Mouse (Mus musculus) neural tube, embryonic 11.5 days (tissue): ENCODE measurements around the gene Dlx6. TPM values are rescaled to one million over a fixed set of nuclear protein-coding genes. Genes with fewer than 3 reads are reported as not detected.
A peak's percentile ranks its signal among the peaks of the same experiment; 100 is the strongest.

Source experiments
- ATAC-seq: fragments of 200-750 bp; cut with Nextera tagmentation; 2 replicates; pipeline ENCODE4 v1.8.0; 2017; ENCODE audit warnings: moderate number of reproducible peaks, mild to moderate bottlenecking, moderate TSS enrichment, moderate library complexity; ENCODE audit not compliant: insufficient read depth, low FRiP score, low TSS enrichment
- DNase-seq: peaks from one replicate; pipeline ENCODE4 v3.0.0-alpha.2; 2015; ENCODE audit warnings: low spot score
- H3K27ac ChIP-seq: fragments of 300-500 bp; sonication (generic); 2 replicates; pipeline ENCODE4 v1.5.1; 2014; ENCODE audit warnings: low read depth, mild to moderate bottlenecking, low read length
- H3K27me3 ChIP-seq: fragments of 300-500 bp; sonication (generic); 2 replicates; pipeline ENCODE4 v1.6.1; 2014; ENCODE audit warnings: mild to moderate bottlenecking, low read length, mixed read lengths; ENCODE audit not compliant: control insufficient read depth, insufficient read depth
- H3K36me3 ChIP-seq: fragments of 300-500 bp; sonication (generic); 2 replicates; pipeline ENCODE4 v1.6.1; 2014; ENCODE audit warnings: mild to moderate bottlenecking, low read length, moderate library complexity, mixed read lengths; ENCODE audit not compliant: control insufficient read depth, insufficient read depth
- H3K4me1 ChIP-seq: fragments of 300-500 bp; sonication (generic); 2 replicates; pipeline ENCODE4 v1.6.1; 2014; ENCODE audit warnings: low read length, mixed read lengths; ENCODE audit not compliant: control insufficient read depth, insufficient read depth
- H3K4me2 ChIP-seq: fragments of 300-500 bp; sonication (generic); 2 replicates; pipeline ENCODE4 v1.6.1; 2014; ENCODE audit warnings: low read depth, mild to moderate bottlenecking, moderate library complexity
- H3K4me3 ChIP-seq: fragments of 300-500 bp; sonication (generic); 2 replicates; pipeline ENCODE4 v1.5.1; 2014; ENCODE audit warnings: low read depth, low read length
- H3K9ac ChIP-seq: fragments of 300-500 bp; sonication (generic); 2 replicates; pipeline ENCODE4 v1.6.1; 2014; ENCODE audit warnings: mild to moderate bottlenecking, low read length
- H3K9me3 ChIP-seq: fragments of 300-500 bp; sonication (generic); 2 replicates; pipeline ENCODE4 v1.6.1; 2016; ENCODE audit warnings: low read length; ENCODE audit not compliant: control insufficient read depth
- WGBS: fragments of 180-500 bp; shearing (Covaris S2); extraction: QIAGEN DNeasy Blood & Tissue Kit; methylation state at CpG from one replicate; pipeline ENCODE4 v1.1.7; 2014; 5-methylcytosine and 5-hydroxymethylcytosine counted together
- polyA plus RNA-seq: library from polyadenylated mRNA; unstranded; fragments of >200 nt; fragmentation: Nextera tagmentation; extraction: Ambion mirVana; gene quantifications from 2 replicates; pipeline ENCODE4 v1.2.1, GENCODE M21; 2014

The Dlx6 gene
- polyA plus RNA-seq, result not detected in 2 replicates

- Histone ChIP-seq H3K9me3 (no peaks in the 10 kb centered on the region), H3K27me3 (peaks cover 91% of the 10 kb centered on the region), H3K9ac (no peak within 1 kb of the TSS; the same call in 1 of the 2 replicates), H3K4me3 (peak within 1 kb of the TSS; percentile 37), H3K36me3 (no peaks in the 10 kb centered on the region), H3K4me1 (peaks cover 19% of the 10 kb centered on the region), H3K4me2 (peak within 1 kb of the TSS; percentile 70), H3K27ac (no peak within 1 kb of the TSS)
- ATAC-seq (peak; percentile 68), DNase-seq (peak; percentile 75)
- 0% methylated on average over 47 of the region's 52 CpGs for WGBS
Observed at GRCm38 (mm10) chr6:6863160-6863870, at the start of gene Dlx6. Gene Dlx6 (plus strand): TSS chr6:6863334.

- H3K4me1 ChIP-seq, result no peaks in the 10 kb centered on the region; the same call in 1 of the 2 replicates
- 86% methylated on average over 6 of the region's 6 CpGs for WGBS
- H3K4me2 ChIP-seq, result no peak overlapping the region
- no peak overlapping the region for H3K9ac ChIP-seq
- DNase-seq (no peak), ATAC-seq (no peak)
- no peaks in the 10 kb centered on the region for H3K36me3 ChIP-seq
- H3K27ac ChIP-seq, result no peak overlapping the region
- H3K27me3 ChIP-seq, result no peaks in the 10 kb centered on the region
- no peak overlapping the region for H3K4me3 ChIP-seq
- no peaks in the 10 kb centered on the region for H3K9me3 ChIP-seq
Observed at GRCm38 (mm10) chr6:6816821-6817220, 46.3 kb upstream of the Dlx6 start.

GRCm38 (mm10) chr6:6818036-6818788 lies 44.9 kb upstream of the Dlx6 start:
- Histone ChIP-seq H3K9me3 (no peaks in the 10 kb centered on the region), H3K27me3 (no peaks in the 10 kb centered on the region), H3K4me3 (no peak overlapping the region), H3K9ac (no peak overlapping the region), H3K4me1 (no peaks in the 10 kb centered on the region; the same call in 1 of the 2 replicates), H3K4me2 (no peak overlapping the region), H3K27ac (no peak overlapping the region), H3K36me3 (no peaks in the 10 kb centered on the region)
- DNase-seq, result no peak
- no peak for ATAC-seq
- WGBS, result 34% methylated on average over 8 of the region's 9 CpGs

- H3K27me3 ChIP-seq, result no peaks in the 10 kb centered on the region
- 22% methylated on average over 7 of the region's 7 CpGs for WGBS
- no peak overlapping the region for H3K27ac ChIP-seq
- ATAC-seq (peak; percentile 56; the same call in 1 of the 2 replicates), DNase-seq (peak; percentile 30)
- H3K4me3 ChIP-seq, result no peak overlapping the region
- H3K9me3 ChIP-seq, result no peaks in the 10 kb centered on the region
- H3K9ac ChIP-seq, result no peak overlapping the region
- no peak overlapping the region for H3K4me2 ChIP-seq
- no peaks in the 10 kb centered on the region for H3K36me3 ChIP-seq
- no peaks in the 10 kb centered on the region; the same call in 1 of the 2 replicates for H3K4me1 ChIP-seq
Observed at GRCm38 (mm10) chr6:6819134-6819533, 44.0 kb upstream of the Dlx6 start.

GRCm38 (mm10) chr6:6825313-6825712 lies 37.8 kb upstream of the Dlx6 start:
- Histone ChIP-seq H3K27ac (no peak overlapping the region), H3K36me3 (no peaks in the 10 kb centered on the region), H3K9ac (no peak overlapping the region), H3K27me3 (no peaks in the 10 kb centered on the region), H3K4me3 (no peak overlapping the region), H3K9me3 (no peaks in the 10 kb centered on the region), H3K4me2 (no peak overlapping the region), H3K4me1 (no peaks in the 10 kb centered on the region)
- ATAC-seq (no peak), DNase-seq (no peak)

GRCm38 (mm10) chr6:6826861-6827260 lies 36.3 kb upstream of the Dlx6 start:
- Histone ChIP-seq H3K4me1 (no peaks in the 10 kb centered on the region), H3K4me2 (no peak overlapping the region), H3K4me3 (no peak overlapping the region), H3K27ac (no peak overlapping the region), H3K9me3 (no peaks in the 10 kb centered on the region), H3K36me3 (no peaks in the 10 kb centered on the region), H3K9ac (no peak overlapping the region), H3K27me3 (no peaks in the 10 kb centered on the region)
- 89% methylated on average over 1 of the region's 1 CpGs for WGBS
- ATAC-seq, result no peak
- DNase-seq, result no peak

GRCm38 (mm10) chr6:6830446-6830845 lies 32.7 kb upstream of the Dlx6 start:
- Histone ChIP-seq H3K27me3 (no peaks in the 10 kb centered on the region), H3K27ac (no peak overlapping the region), H3K36me3 (no peaks in the 10 kb centered on the region), H3K4me2 (no peak overlapping the region), H3K9me3 (no peaks in the 10 kb centered on the region), H3K4me1 (no peaks in the 10 kb centered on the region), H3K4me3 (no peak overlapping the region), H3K9ac (no peak overlapping the region)
- WGBS, result 76% methylated on average over 7 of the region's 7 CpGs
- no peak for ATAC-seq
- DNase-seq, result no peak

- H3K9me3 ChIP-seq, result no peaks in the 10 kb centered on the region
- no peak for DNase-seq
- H3K36me3 ChIP-seq, result no peaks in the 10 kb centered on the region
- no peak overlapping the region for H3K4me3 ChIP-seq
- H3K27ac ChIP-seq, result no peak overlapping the region
- no peaks in the 10 kb centered on the region for H3K4me1 ChIP-seq
- no peak overlapping the region for H3K9ac ChIP-seq
- no peaks in the 10 kb centered on the region for H3K27me3 ChIP-seq
- no peak overlapping the region for H3K4me2 ChIP-seq
- 82% methylated on average over 3 of the region's 3 CpGs for WGBS
- no peak for ATAC-seq
Observed at GRCm38 (mm10) chr6:6833301-6833700, 29.8 kb upstream of the Dlx6 start.

GRCm38 (mm10) chr6:6848541-6848940 lies 14.6 kb upstream of the Dlx6 start:
- ATAC-seq, result no peak
- Histone ChIP-seq H3K27me3 (peaks cover 63% of the 10 kb centered on the region), H3K36me3 (no peaks in the 10 kb centered on the region), H3K4me2 (no peak overlapping the region), H3K4me1 (no peaks in the 10 kb centered on the region), H3K4me3 (no peak overlapping the region), H3K9me3 (no peaks in the 10 kb centered on the region), H3K9ac (no peak overlapping the region), H3K27ac (no peak overlapping the region)
- no peak for DNase-seq
- WGBS, result 7% methylated on average over 4 of the region's 4 CpGs
